Mouse (Mus musculus) limb, embryonic 13.5 days (tissue): ENCODE data around the gene Lrrc27. TPM values are rescaled to one million over a fixed set of nuclear protein-coding genes. Genes with fewer than 3 reads are reported as not detected.

Source experiments
- ATAC-seq: fragments of 200-750 bp; cut with Nextera tagmentation; 2 replicates; pipeline ENCODE4 v1.8.0; 2017; ENCODE audit warnings: low read depth, moderate number of reproducible peaks, moderate TSS enrichment; ENCODE audit not compliant: low FRiP score
- H3K27ac ChIP-seq: fragments of 300-500 bp; sonication (generic); 2 replicates; pipeline ENCODE4 v1.5.1; 2015; ENCODE audit warnings: inconsistent platforms, mild to moderate bottlenecking, moderate library complexity
- H3K27me3 ChIP-seq: fragments of 300-500 bp; sonication (generic); 2 replicates; pipeline ENCODE4 v1.6.1; 2015; ENCODE audit warnings: mild to moderate bottlenecking, inconsistent platforms
- H3K36me3 ChIP-seq: fragments of 300-500 bp; sonication (generic); 2 replicates; pipeline ENCODE4 v1.6.1; 2015; ENCODE audit warnings: inconsistent platforms, mild to moderate bottlenecking, moderate library complexity
- H3K4me1 ChIP-seq: fragments of 300-500 bp; sonication (generic); 2 replicates; pipeline ENCODE4 v1.6.1; 2015; ENCODE audit warnings: inconsistent platforms
- H3K4me2 ChIP-seq: fragments of 300-500 bp; sonication (generic); replicated peaks from 2 replicates; pipeline ENCODE4 v1.6.1; 2015; ENCODE audit warnings: inconsistent platforms, mild to moderate bottlenecking, moderate library complexity
- H3K4me3 ChIP-seq: fragments of 300-500 bp; sonication (generic); 2 replicates; pipeline ENCODE4 v1.5.1; 2015; ENCODE audit warnings: moderate library complexity, mild to moderate bottlenecking, inconsistent platforms
- H3K9ac ChIP-seq: fragments of 300-500 bp; sonication (generic); 2 replicates; pipeline ENCODE4 v1.6.1; 2015; ENCODE audit warnings: mild to moderate bottlenecking, inconsistent platforms
- H3K9me3 ChIP-seq: fragments of 300-500 bp; sonication (generic); 2 replicates; pipeline ENCODE4 v1.6.1; 2016; ENCODE audit warnings: inconsistent platforms
- WGBS: fragments of 180-500 bp; shearing (Covaris S2); methylation state at CpG from one replicate; pipeline ENCODE4 v1.1.7; 2015; 5-methylcytosine and 5-hydroxymethylcytosine counted together
- polyA plus RNA-seq: library from polyadenylated mRNA; unstranded; fragments of >200 nt; fragmentation: Nextera tagmentation; extraction: Ambion mirVana; gene quantifications from 2 replicates; pipeline ENCODE4 v1.2.1, GENCODE M21; 2015

The Lrrc27 gene
- polyA plus RNA-seq, result 1.8 and 2.3 TPM in 2 replicates

DNA sequence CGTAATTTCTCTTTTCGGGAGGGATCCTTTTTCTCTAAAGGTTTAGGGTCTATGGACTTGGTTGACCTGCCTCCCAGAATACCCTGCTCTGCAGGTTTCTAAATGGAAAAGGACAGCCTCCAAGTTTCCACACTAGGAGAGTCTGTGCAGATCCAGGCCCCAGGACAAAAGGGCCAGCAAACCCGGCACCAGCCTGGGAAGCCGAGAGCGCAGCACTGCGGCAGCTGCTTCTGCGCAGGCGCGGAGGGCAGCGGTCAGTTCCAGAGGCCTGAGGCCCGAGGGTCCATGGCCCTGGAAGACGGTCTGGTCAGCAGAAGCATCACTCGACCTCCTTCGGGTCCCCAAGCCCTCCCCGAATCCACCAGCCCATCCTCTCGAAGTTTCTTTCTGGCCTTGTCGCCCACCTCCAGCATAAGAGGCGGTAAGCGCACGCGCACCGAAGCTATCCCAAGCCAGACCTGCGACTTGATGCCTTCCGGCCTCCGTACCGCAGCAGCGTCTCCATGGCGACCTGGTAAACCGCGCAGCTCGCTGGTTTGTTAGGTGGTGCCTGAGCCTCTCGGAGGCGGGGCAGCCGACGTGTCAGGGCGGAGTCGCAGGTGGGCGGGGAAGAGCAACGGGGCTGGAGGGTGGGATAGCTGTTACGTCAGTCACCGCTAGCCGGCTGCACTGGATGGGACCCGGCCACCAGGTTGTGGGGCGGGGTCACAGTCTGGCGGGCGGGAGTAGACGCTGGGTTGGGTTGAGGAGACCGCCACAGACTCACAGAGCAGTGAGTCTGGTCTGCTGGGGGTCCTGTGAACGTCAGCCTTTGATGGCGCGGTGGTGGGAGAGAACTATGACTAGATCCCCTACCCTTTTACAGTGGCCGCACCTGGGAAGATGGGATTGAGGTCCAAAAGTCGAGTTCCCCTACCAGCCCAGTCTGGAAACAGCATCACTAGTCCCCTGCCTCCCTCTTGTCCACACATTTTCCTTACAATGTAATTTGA lies at the start of gene Lrrc27, which contains the start of gene Stk32c:
Gene Lrrc27, plus strand, starts transcription at position 235 of the 992 bp plus-strand sequence.
Gene Stk32c, minus strand, starts transcription at position 554 of the 992 bp plus-strand sequence.
- Histone ChIP-seq H3K9me3 (no peaks in the 10 kb centered on the region), H3K27ac (peak within 1 kb of the TSS; percentile 79), H3K36me3 (no peaks in the 10 kb centered on the region), H3K27me3 (no peaks in the 10 kb centered on the region), H3K4me3 (peak within 1 kb of the TSS; percentile 60), H3K9ac (peak within 1 kb of the TSS; percentile 76), H3K4me1 (peaks cover 12% of the 10 kb centered on the region), H3K4me2 (peak within 1 kb of the TSS; percentile 67)
- peak; percentile 98 for ATAC-seq
- 3% methylated on average over 53 of the region's 53 CpGs for WGBS

GRCm38 (mm10) chr7:139164410-139164809 lies 48.4 kb upstream of the Lrrc27 start:
- H3K27me3 ChIP-seq, result no peaks in the 10 kb centered on the region
- no peak for ATAC-seq
- H3K4me1 ChIP-seq, result no peaks in the 10 kb centered on the region
- H3K4me2 ChIP-seq, result no peak overlapping the region
- WGBS, result 51% methylated on average over 5 of the region's 5 CpGs
- no peak overlapping the region for H3K4me3 ChIP-seq
- H3K9me3 ChIP-seq, result peaks cover 7% of the 10 kb centered on the region; the same call in 1 of the 2 replicates
- no peak overlapping the region for H3K27ac ChIP-seq
- H3K36me3 ChIP-seq, result no peaks in the 10 kb centered on the region
- no peak overlapping the region for H3K9ac ChIP-seq

DNA sequence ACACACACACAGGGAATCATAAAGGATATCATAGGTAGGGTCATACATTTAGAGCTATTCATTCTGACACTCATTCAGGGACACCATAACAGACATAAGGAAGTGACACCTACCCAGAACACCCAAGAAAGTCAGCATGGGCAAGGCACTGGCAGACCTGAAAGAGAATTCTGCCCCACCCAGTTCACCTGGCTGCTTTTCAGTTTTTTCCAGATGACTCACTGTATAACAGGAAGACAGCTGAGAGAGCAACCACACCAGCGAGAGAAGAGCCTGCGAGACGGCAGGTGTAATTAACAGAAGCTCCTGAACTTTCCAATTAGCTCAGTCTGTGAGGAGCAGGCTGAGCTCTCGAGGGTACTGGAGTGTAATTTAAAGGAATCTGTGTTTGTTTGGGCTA lies 43.6 kb upstream of the Lrrc27 start:
- 31% methylated on average over 4 of the region's 4 CpGs for WGBS
- no peak for ATAC-seq
- Histone ChIP-seq H3K36me3 (no peaks in the 10 kb centered on the region), H3K4me1 (no peaks in the 10 kb centered on the region), H3K27ac (no peak overlapping the region), H3K9me3 (peaks cover 7% of the 10 kb centered on the region; the same call in 1 of the 2 replicates), H3K4me3 (no peak overlapping the region), H3K9ac (no peak overlapping the region), H3K27me3 (no peaks in the 10 kb centered on the region), H3K4me2 (no peak overlapping the region)

- Histone ChIP-seq H3K27me3 (no peaks in the 10 kb centered on the region), H3K27ac (no peak overlapping the region), H3K9ac (no peak overlapping the region), H3K36me3 (no peaks in the 10 kb centered on the region), H3K9me3 (no peaks in the 10 kb centered on the region), H3K4me2 (no peak overlapping the region), H3K4me1 (no peaks in the 10 kb centered on the region), H3K4me3 (no peak overlapping the region)
- no peak for ATAC-seq
- WGBS, result 83% methylated on average over 5 of the region's 5 CpGs
These were observed 33.5 kb upstream of the Lrrc27 start for GRCm38 (mm10) chr7:139179299-139179698.

DNA sequence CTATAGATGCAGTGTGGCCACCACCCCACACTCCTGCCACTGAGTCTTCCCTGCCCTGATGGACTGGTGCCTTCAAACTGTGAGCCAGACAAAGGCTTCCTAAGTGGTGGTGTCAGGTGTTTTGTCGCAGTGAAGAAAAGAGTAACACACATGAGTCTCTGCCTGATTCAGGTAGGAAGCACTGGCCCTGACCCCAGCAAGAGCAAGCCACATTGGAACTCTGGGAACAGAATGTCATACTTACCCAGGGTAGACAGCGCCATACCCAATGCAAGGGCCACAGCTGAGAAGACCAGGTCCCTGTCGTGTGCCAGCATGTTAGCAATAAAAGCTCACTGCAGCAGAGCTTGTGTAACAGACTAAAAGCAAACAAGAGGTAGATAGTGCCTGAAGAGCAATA lies 32.7 kb upstream of the Lrrc27 start:
- WGBS, result 89% methylated on average over 3 of the region's 3 CpGs
- Histone ChIP-seq H3K4me1 (no peaks in the 10 kb centered on the region), H3K27ac (no peak overlapping the region), H3K27me3 (peaks cover 5% of the 10 kb centered on the region; the same call in 1 of the 2 replicates), H3K4me2 (no peak overlapping the region), H3K36me3 (no peaks in the 10 kb centered on the region), H3K9me3 (no peaks in the 10 kb centered on the region), H3K9ac (no peak overlapping the region), H3K4me3 (no peak overlapping the region)
- ATAC-seq, result no peak

GRCm38 (mm10) chr7:139184396-139184795 lies 28.4 kb upstream of the Lrrc27 start:
- no peak for ATAC-seq
- Histone ChIP-seq H3K36me3 (no peaks in the 10 kb centered on the region), H3K27me3 (peaks cover 41% of the 10 kb centered on the region), H3K27ac (no peak overlapping the region), H3K9ac (no peak overlapping the region), H3K4me2 (no peak overlapping the region), H3K4me3 (no peak overlapping the region), H3K9me3 (no peaks in the 10 kb centered on the region), H3K4me1 (peaks cover 9% of the 10 kb centered on the region)
- WGBS, result 71% methylated on average over 4 of the region's 4 CpGs

- Histone ChIP-seq H3K36me3 (no peaks in the 10 kb centered on the region), H3K4me2 (no peak overlapping the region), H3K27me3 (peaks cover 41% of the 10 kb centered on the region), H3K4me3 (no peak overlapping the region), H3K9ac (no peak overlapping the region), H3K27ac (no peak overlapping the region), H3K9me3 (no peaks in the 10 kb centered on the region), H3K4me1 (peaks cover 9% of the 10 kb centered on the region)
- 81% methylated on average over 7 of the region's 7 CpGs for WGBS
- no peak for ATAC-seq
These were observed 27.9 kb upstream of the Lrrc27 start for GRCm38 (mm10) chr7:139184846-139185245.

- Histone ChIP-seq H3K4me3 (no peak overlapping the region), H3K9me3 (no peaks in the 10 kb centered on the region; the same call in 1 of the 2 replicates), H3K9ac (no peak overlapping the region), H3K4me2 (no peak overlapping the region), H3K27ac (no peak overlapping the region), H3K27me3 (peaks cover 52% of the 10 kb centered on the region), H3K36me3 (no peaks in the 10 kb centered on the region), H3K4me1 (peaks cover 9% of the 10 kb centered on the region)
- no peak for ATAC-seq
- 23% methylated on average over 5 of the region's 5 CpGs for WGBS
These were observed 26.8 kb upstream of the Lrrc27 start for GRCm38 (mm10) chr7:139185971-139186370.

- ATAC-seq, result no peak
- peaks cover 52% of the 10 kb centered on the region for H3K27me3 ChIP-seq
- no peak overlapping the region for H3K9ac ChIP-seq
- no peak overlapping the region for H3K4me3 ChIP-seq
- no peaks in the 10 kb centered on the region; the same call in 1 of the 2 replicates for H3K9me3 ChIP-seq
- H3K36me3 ChIP-seq, result no peaks in the 10 kb centered on the region
- no peak overlapping the region for H3K27ac ChIP-seq
- no peak overlapping the region for H3K4me2 ChIP-seq
- peaks cover 9% of the 10 kb centered on the region for H3K4me1 ChIP-seq
- 46% methylated on average over 8 of the region's 8 CpGs for WGBS
These were observed 26.4 kb upstream of the Lrrc27 start for GRCm38 (mm10) chr7:139186436-139186835.

GRCm38 (mm10) chr7:139187277-139187676 lies 25.5 kb upstream of the Lrrc27 start:
- WGBS, result 29% methylated on average over 7 of the region's 7 CpGs
- Histone ChIP-seq H3K9ac (no peak overlapping the region), H3K9me3 (no peaks in the 10 kb centered on the region; the same call in 1 of the 2 replicates), H3K27me3 (peaks cover 52% of the 10 kb centered on the region), H3K4me2 (peak overlapping the region; percentile 98), H3K4me3 (peak overlapping the region; percentile 67), H3K27ac (no peak overlapping the region), H3K4me1 (peaks cover 9% of the 10 kb centered on the region), H3K36me3 (no peaks in the 10 kb centered on the region)
- ATAC-seq, result no peak

DNA sequence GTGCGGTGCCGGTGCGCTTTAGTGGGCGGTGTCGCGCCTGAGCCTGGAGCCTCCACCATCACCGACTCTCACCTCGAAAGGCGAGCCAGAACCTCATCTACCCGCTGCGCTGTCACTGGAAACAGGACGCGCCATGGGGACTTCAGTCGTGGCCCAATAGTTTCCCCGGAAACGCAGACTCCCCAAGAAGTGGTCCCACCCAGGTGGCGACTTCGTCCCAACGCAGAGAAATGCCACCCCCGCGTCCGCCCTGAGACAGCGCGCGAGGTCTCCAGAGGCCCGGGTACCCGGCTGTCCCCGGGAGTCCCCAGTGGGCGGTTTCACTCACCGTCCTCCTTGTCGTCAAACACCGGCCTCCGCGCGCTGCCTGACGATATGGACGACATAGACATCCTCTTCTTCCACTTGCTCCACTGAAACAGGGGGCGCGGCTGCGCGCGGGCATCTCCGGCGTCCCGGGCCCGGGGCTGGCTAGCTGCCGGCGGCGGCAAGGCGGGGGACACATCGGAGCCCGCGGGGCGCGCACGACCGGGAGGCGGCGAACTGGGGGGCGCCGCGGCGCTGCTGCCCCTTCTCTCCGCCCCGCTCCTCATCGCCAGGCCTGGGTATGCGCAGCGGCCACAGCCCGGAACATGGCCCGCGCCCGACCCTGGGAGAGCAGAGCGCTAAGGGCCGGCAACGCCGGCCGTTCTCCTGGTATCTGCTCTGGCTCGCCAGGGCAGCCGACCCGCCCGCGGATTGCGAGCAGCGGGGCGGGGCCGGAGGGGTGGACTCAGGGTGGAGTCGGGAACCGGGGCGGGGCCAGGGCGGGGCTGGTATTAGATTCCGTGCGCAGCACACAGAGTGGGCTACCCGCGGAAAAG lies 24.8 kb upstream of the Lrrc27 start:
- Histone ChIP-seq H3K4me2 (peak overlapping the region; percentile 98), H3K27ac (no peak overlapping the region), H3K36me3 (no peaks in the 10 kb centered on the region), H3K4me3 (peak overlapping the region; percentile 67), H3K9me3 (no peaks in the 10 kb centered on the region; the same call in 1 of the 2 replicates), H3K4me1 (peaks cover 9% of the 10 kb centered on the region), H3K27me3 (peaks cover 55% of the 10 kb centered on the region), H3K9ac (peak overlapping the region; percentile 72)
- ATAC-seq, result peak; percentile 97
- WGBS, result under 1% methylated on average over 76 of the region's 94 CpGs
